Mouse (Mus musculus) inflammation-experienced regulatory T-cells (primary cell): ENCODE results near the gene 4933411K16Rik. TPM values are rescaled to one million over a fixed set of nuclear protein-coding genes. Genes with fewer than 3 reads are reported as not detected.

ENCODE experiments used
- polyA plus RNA-seq, 2 experiments: library from polyadenylated mRNA; unstranded; fragments of 100-300 nt; shearing (Covaris generic); gene quantifications; one replicate each; pipeline ENCODE4 v1.2.1; 2017

4933411K16Rik gene
- polyA plus RNA-seq, result 1 to 10 TPM in 1 of 2 experiments, under 1 TPM in 1; 0.11 to 1.5 TPM

GRCm38 (mm10) chr19:42051948-42052347, at the start of gene 4933411K16Rik:
Gene 4933411K16Rik (plus strand): TSS chr19:42052248.

GRCm38 (mm10) chr19:42035456-42036248, 16.4 kb upstream of the 4933411K16Rik start, which contains the start of gene Ankrd2:
Gene Ankrd2 (plus strand): TSS chr19:42036000.

DNA sequence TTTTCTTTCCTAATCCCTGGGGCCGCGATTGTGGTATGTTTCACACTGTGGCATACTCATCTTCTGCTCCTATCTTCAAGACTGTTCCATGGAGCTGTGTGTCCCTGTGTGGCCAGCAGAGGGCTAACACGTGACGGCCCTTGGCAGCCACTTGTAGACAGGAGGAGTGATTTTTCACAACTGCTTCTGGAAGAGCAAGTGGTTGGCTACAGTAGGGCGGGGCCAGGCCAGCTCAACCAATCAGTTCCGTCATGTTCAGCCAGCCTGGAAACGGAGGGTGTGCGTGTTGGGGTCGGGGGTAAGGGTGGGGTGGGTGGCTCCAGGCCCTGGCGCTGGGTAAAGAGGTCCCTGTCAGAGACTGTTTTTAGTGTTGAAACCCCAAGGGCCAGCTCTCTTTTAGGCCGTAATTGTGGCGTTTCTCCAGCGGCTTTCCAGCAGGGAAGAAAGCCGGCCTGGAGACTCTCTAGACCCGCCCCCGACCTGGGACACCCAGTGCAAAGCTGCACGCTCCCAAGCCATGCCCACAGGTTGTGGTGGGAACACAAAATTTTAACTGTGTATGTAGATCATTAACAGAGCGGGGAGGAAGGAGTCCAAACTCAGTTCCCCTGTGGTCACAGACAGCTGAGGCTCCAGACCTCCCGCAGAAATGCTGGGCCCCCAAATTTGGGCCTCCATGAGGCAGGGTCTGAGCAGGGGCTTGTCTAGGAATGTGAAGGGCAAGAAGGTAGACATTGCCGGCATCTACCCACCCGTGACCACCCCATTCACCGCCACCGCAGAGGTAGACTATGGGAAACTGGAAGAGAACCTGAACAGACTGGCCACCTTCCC, 6.6 kb upstream of the 4933411K16Rik start, which contains the start of gene Hoga1:
Gene Hoga1, plus strand, starts transcription at position 342 of the 834 bp plus-strand sequence.

DNA sequence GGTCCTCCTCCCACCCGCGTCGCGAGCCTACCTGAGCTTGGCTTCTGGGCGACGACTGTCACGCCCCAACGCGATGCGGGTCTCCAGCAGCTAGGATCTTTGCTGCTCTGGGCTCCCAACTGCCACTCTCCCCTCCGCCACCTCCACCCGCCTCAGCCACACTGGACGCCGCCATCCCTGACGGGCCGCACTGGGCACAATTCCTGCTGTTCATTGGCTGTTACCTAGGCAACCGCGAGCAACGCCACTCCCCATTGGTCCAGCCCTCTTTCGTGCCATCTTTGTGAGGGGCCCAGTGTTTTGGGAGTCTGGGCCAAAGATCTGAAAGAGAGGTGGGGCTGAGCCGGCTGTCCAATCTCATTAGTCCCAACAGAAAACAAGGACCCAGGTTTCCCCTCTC, 34.1 kb downstream of the 4933411K16Rik start, which contains the start of gene Morn4:
Gene Morn4, minus strand, starts transcription at position 192 of the 400 bp plus-strand sequence.

DNA sequence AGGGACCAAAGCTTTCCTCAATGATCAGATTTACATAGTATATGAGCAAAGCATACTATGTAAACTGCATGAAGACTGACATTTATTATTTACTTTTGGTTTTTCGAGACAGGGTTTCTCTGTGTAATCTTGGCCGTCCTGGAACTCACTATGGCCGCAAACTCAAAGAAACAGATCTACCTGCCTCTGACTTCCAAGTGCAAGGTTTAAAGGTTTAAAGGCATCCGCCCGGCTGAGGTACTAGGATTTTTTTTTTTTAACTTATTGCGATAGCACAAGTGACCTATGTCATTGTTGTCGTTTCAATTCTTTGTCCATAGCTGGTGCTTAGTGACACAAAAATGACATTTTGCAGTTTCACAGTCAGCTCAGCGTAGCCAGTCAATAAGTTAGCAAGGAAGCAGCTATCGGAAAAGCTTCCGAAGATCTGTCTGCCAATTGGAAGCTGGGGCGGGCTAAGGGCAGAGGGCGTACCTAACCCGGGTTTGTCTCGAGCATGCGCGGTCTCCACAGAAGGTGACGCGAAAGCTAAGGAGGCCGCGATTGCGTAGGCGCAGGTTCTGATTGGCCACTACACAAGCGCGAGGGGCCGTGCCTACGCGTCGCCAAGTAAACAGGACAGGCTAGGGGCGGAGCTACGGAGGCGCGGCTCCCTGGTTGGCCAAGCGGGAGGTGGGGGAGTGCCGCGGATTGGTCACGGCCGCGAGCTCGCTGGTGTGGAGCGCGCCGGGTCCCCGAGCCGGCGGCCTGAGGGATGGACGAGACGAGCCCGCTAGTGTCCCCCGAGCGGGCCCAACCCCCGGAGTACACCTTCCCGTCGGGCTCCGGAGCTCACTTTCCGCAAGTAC, 37.9 kb downstream of the 4933411K16Rik start, which contains the start of gene Pi4k2a:
Gene Pi4k2a, plus strand, starts transcription at position 723 of the 848 bp plus-strand sequence.

Other genes with a start within 250 kb of the 4933411K16Rik start
- 1 to 10 TPM; 2.3 to 3.8 TPM for gene Frat1, start 222.3 kb upstream of the 4933411K16Rik start, polyA plus RNA-seq
- 10 to 100 TPM; 19.6 to 22.9 TPM for gene Frat2, start 204.1 kb upstream of the 4933411K16Rik start, polyA plus RNA-seq
- 10 to 100 TPM; 13.5 to 20.8 TPM for gene Rrp12, start 156.1 kb upstream of the 4933411K16Rik start, polyA plus RNA-seq
- gene Pgam1, start 140.3 kb upstream of the 4933411K16Rik start, polyA plus RNA-seq, result 100 to 1,000 TPM; 125 to 133 TPM
- gene Exosc1, start 118.8 kb upstream of the 4933411K16Rik start, polyA plus RNA-seq, result 10 to 100 TPM; 66.3 to 84.4 TPM
- 10 to 100 TPM; 56.1 to 71.6 TPM for gene Zdhhc16, start 118.8 kb upstream of the 4933411K16Rik start, polyA plus RNA-seq
- 10 to 100 TPM; 73.3 to 75.2 TPM for gene Mms19, start 71.1 kb upstream of the 4933411K16Rik start, polyA plus RNA-seq
- 1 to 10 TPM; 6.4 to 9.0 TPM for gene Ubtd1, start 70.5 kb upstream of the 4933411K16Rik start, polyA plus RNA-seq
- under 1 TPM in 1 of 2 experiments, not detected in 1; 0.26 TPM for gene Ankrd2, start 16.2 kb upstream of the 4933411K16Rik start, polyA plus RNA-seq
- gene Hoga1, start 6.6 kb upstream of the 4933411K16Rik start, polyA plus RNA-seq, result under 1 TPM; 0.36 to 0.37 TPM
- 1 to 10 TPM in 1 of 2 experiments, under 1 TPM in 1; 0.43 to 1.1 TPM for gene Morn4, start 34.1 kb downstream of the 4933411K16Rik start, polyA plus RNA-seq
- 10 to 100 TPM; 32.6 to 35.0 TPM for gene Pi4k2a, start 38.2 kb downstream of the 4933411K16Rik start, polyA plus RNA-seq
- gene Avpi1, start 76.8 kb downstream of the 4933411K16Rik start, polyA plus RNA-seq, result 10 to 100 TPM in 1 of 2 experiments, 1 to 10 TPM in 1; 5.1 to 10.4 TPM
- gene Marveld1, start 95.2 kb downstream of the 4933411K16Rik start, polyA plus RNA-seq, result 10 to 100 TPM; 41.1 to 49.9 TPM
- gene Zfyve27, start 111.7 kb downstream of the 4933411K16Rik start, polyA plus RNA-seq, result 10 to 100 TPM; 50.9 to 67.9 TPM
- gene Sfrp5, start 150.0 kb downstream of the 4933411K16Rik start, polyA plus RNA-seq, result under 1 TPM in 1 of 2 experiments, not detected in 1; 0.15 TPM
- gene Golga7b, start 195.3 kb downstream of the 4933411K16Rik start, polyA plus RNA-seq, result under 1 TPM; 0.05 to 0.23 TPM